Mouse (Mus musculus): Measurements from ENCODE around the gene Phactr4.

- TF ChIP-seq CTCF (IDR thresholded peaks at IDR 0.05; ENCODE audit: low read depth, low read length): no peak
- no peak for TF ChIP-seq POLR2A (IDR thresholded peaks at IDR 0.05; ENCODE audit: extremely low read depth, insufficient read depth, low read length)
These were observed 109.7 kb downstream of the Phactr4 start for GRCm38 (mm10) chr4:132312627-132313026.

Measured in liver, adult 2 months (tissue).